Mouse (Mus musculus) small intestine, adult 2 months (tissue): ENCODE data around the gene Ttc24. TPM values are rescaled to one million over a fixed set of nuclear protein-coding genes. Genes with fewer than 3 reads are reported as not detected.

ENCODE experiments used
- H3K27ac ChIP-seq: fragments of 200-500 bp; 2 replicates; pipeline ENCODE4 v1.5.1; 2012; ENCODE audit warnings: low read depth, low read length, control low read depth, inconsistent platforms; ENCODE audit not compliant: insufficient read depth
- H3K27me3 ChIP-seq: fragments of 200-500 bp; 2 replicates; pipeline ENCODE4 v1.6.1; 2012; ENCODE audit warnings: mild to moderate bottlenecking, moderate library complexity, low read length, inconsistent platforms; ENCODE audit not compliant: control insufficient read depth, insufficient read depth
- H3K36me3 ChIP-seq: fragments of 200-500 bp; 2 replicates; pipeline ENCODE4 v1.6.1; 2012; ENCODE audit warnings: mild to moderate bottlenecking, low read length, control low read depth, inconsistent platforms; ENCODE audit not compliant: control insufficient read depth, insufficient read depth
- H3K4me1 ChIP-seq: fragments of 200-500 bp; 2 replicates; pipeline ENCODE4 v1.6.1; 2012; ENCODE audit warnings: low read length, inconsistent platforms, mixed read lengths; ENCODE audit not compliant: control insufficient read depth, insufficient read depth, insufficient read length
- H3K4me3 ChIP-seq: fragments of 200-500 bp; 2 replicates; pipeline ENCODE4 v1.5.1; 2012; ENCODE audit warnings: low read depth, mild to moderate bottlenecking, control low read depth, inconsistent platforms, low read length, moderate library complexity
- CTCF ChIP-seq: fragments of 200-500 bp; IDR thresholded peaks from 2 replicates; pipeline ENCODE4 v1.5.1; 2012; ENCODE audit warnings: low read depth, mild to moderate bottlenecking, control low read depth, inconsistent platforms, low read length, moderate library complexity, mixed read lengths; ENCODE audit not compliant: insufficient replicate concordance, insufficient read length; ENCODE audit errors: extremely low read depth
- POLR2A ChIP-seq: fragments of 200-500 bp; IDR thresholded peaks from 2 replicates; pipeline ENCODE4 v1.6.1; 2012; ENCODE audit warnings: low read depth, mild to moderate bottlenecking, control low read depth, inconsistent platforms, low read length, moderate library complexity
- WGBS: fragments of 180-500 bp; shearing (Covaris S2); methylation state at CpG from one replicate; pipeline ENCODE4 v1.1.7; 2018; 5-methylcytosine and 5-hydroxymethylcytosine counted together
- polyA plus RNA-seq: library from polyadenylated mRNA; depleted of rRNA; stranded (reverse); fragments of >200 nt; gene quantifications from 2 replicates; pipeline ENCODE4 v1.2.3, GENCODE M21; 2012

Ttc24 gene
- polyA plus RNA-seq, 1 experiment, result not detected

DNA sequence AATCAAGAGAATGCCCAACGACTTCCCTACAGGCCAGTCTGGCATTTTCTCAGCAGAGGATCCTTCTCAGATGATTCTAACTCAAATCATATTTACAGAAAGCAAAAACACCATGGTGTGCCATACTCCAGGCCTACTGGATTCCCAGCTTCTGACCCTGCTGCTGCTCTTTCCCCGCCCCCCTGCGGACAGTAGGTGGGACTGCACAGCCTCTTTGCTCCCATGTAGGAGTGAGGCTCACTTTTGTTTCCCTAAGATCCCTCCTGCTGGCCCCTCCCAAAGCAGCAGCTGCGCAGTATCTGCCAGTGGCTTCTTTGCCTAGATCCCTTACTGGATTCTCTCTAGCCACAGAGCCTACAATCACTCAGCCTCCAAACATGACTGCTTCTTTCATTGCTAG, 28.0 kb upstream of the Ttc24 start:
- H3K4me3 ChIP-seq, result no peak overlapping the region
- H3K27me3 ChIP-seq, result no peaks in the 10 kb centered on the region
- TF ChIP-seq POLR2A (no peak), CTCF (no peak)
- WGBS, result 96% methylated on average over 4 of the region's 4 CpGs
- no peaks in the 10 kb centered on the region for H3K4me1 ChIP-seq
- peaks cover 15% of the 10 kb centered on the region for H3K36me3 ChIP-seq
- H3K27ac ChIP-seq, result no peak overlapping the region

DNA sequence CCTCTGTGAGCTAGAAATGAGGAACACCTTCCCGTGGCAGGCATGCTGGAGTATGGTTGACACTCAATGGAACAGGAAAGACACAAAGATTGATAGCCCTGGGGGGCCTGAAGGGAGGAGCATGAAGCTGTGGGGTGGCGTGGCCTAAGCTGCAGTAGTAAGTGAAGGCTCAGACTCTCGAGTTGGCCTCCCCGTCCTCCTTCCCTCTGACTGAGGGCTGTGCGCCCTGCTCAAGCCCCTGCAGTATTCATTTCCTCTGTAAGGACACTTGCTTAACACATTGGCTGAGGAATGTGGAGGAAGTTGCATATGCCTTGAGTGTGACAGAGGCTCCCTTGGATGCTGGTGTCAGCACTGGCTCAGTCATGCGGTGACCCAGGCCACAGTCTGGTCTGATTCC, 24.5 kb upstream of the Ttc24 start:
- Histone ChIP-seq H3K27me3 (no peaks in the 10 kb centered on the region), H3K4me1 (no peaks in the 10 kb centered on the region), H3K4me3 (no peak overlapping the region), H3K27ac (peak overlapping the region; percentile 12), H3K36me3 (peaks cover 15% of the 10 kb centered on the region)
- WGBS, result 73% methylated on average over 6 of the region's 6 CpGs
- TF ChIP-seq CTCF (no peak), POLR2A (no peak)

DNA sequence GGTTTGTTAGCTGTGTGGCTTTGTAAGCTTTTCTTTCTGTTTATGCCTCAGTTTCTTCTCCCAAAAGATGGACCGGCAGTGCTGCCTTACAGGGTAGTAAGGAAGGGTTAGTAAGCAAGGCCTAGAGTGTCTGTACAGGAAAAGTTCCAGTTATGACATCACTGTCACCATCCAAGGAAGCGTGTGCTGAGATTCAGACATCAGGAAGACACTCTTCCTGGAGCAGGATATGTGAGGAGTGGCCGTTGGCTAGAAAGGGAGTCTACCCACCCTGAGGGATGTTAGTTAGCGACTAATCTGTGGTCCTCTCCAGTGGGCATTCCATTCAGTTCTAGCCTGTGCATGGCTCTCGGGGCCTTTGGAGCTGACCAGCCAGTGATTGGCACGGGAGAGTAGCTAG, 24.1 kb upstream of the Ttc24 start:
- Histone ChIP-seq H3K4me1 (no peaks in the 10 kb centered on the region), H3K27ac (peak overlapping the region; percentile 12; the same call in 1 of the 2 replicates), H3K36me3 (peaks cover 15% of the 10 kb centered on the region), H3K4me3 (no peak overlapping the region), H3K27me3 (no peaks in the 10 kb centered on the region)
- TF ChIP-seq CTCF, result no peak
- no peak for TF ChIP-seq POLR2A
- 92% methylated on average over 6 of the region's 6 CpGs for WGBS

DNA sequence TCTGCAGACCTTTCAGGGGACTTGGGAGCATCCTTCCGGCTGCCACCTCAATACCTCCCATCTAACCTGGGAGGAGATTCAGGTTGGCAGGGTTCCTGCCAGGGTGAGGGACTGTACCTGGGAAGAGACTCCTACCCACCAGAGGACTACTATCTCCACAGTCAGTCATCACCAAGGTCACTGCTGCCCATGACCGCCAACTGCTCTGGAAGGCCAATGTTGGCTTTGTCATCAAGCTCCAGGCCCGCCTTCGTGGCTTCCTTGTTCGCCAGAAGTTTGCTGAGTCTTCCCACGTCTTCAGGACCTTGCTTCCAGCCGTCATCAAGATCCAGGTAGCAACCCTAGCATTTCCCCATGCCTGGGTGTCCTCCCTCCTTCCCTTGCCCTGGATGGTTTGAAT, 23.6 kb upstream of the Ttc24 start:
- 93% methylated on average over 7 of the region's 7 CpGs for WGBS
- TF ChIP-seq POLR2A, result no peak
- TF ChIP-seq CTCF, result no peak
- no peaks in the 10 kb centered on the region for H3K4me1 ChIP-seq
- H3K27me3 ChIP-seq, result no peaks in the 10 kb centered on the region
- no peak overlapping the region for H3K4me3 ChIP-seq
- H3K27ac ChIP-seq, result no peak overlapping the region
- peaks cover 15% of the 10 kb centered on the region for H3K36me3 ChIP-seq

DNA sequence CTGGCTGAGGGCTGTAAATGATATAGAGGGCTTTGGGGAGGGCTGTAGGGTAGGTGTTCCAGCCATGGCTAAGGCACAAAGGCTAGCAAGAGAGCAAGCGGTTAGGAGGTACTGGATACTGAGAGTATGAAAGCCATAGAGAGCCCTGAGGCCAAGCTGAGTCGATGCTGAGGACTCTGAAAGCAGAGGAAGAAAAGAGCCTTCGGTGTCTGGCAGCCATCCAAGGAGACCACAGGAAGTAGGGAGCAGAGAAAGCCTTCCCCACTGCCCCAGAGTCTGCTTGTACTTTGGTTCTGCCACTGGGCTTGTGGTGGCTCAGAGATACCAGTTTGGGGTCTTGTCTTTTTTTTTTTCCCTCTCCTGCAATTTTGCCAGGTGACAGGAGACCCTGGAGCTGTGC, 22.1 kb upstream of the Ttc24 start:
- Histone ChIP-seq H3K27me3 (no peaks in the 10 kb centered on the region), H3K36me3 (peaks cover 16% of the 10 kb centered on the region), H3K4me3 (no peak overlapping the region), H3K27ac (no peak overlapping the region), H3K4me1 (no peaks in the 10 kb centered on the region)
- no peak for TF ChIP-seq POLR2A
- TF ChIP-seq CTCF, result no peak
- WGBS, result 66% methylated on average over 3 of the region's 3 CpGs

DNA sequence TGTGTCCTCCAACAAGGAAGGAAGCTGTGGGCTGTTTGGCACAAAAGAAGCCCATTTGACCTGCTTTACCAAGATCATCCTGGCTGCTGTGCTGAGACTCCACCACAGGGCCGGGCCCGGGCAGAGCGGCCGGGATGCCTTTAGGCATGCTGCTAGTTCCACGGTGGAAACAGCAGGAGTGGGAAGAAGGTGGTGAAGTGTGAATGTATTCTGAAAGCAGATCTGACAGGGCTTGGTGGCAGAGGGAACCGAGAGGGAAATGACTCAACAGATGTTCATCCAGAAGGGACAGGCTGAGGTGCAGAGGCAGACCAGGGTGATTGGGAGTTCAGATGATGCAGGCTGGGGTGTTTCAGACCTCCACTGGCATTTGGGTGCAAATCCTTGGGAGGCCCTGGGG, 19.6 kb upstream of the Ttc24 start:
- Histone ChIP-seq H3K4me1 (no peaks in the 10 kb centered on the region), H3K27ac (no peak overlapping the region), H3K36me3 (peaks cover 11% of the 10 kb centered on the region), H3K4me3 (no peak overlapping the region), H3K27me3 (no peaks in the 10 kb centered on the region)
- 81% methylated on average over 6 of the region's 6 CpGs for WGBS
- TF ChIP-seq POLR2A (no peak), CTCF (no peak)

DNA sequence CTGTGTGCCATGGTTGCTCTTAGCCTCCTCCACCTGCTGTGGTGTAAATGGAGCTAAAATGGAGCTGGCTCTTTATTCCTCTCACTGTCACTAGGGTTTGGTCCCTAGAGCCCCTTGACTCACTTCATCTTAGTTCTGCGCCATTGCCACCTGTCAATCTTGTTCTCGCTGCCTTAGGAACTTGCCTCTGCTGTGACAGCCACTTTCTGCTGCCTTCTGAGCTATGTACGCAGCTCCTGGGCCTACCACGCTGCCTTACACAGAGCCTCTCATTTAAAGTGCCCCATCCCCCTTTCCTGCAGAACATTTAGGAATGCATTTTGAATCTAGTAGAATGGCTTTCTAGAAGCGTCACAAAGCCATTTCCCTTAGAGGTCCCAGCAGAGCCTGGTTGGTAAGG, 16.0 kb upstream of the Ttc24 start:
- peaks cover 11% of the 10 kb centered on the region for H3K36me3 ChIP-seq
- no peak overlapping the region for H3K4me3 ChIP-seq
- TF ChIP-seq CTCF (no peak), POLR2A (no peak)
- WGBS, result 98% methylated on average over 5 of the region's 5 CpGs
- no peak overlapping the region for H3K27ac ChIP-seq
- H3K4me1 ChIP-seq, result no peaks in the 10 kb centered on the region
- no peaks in the 10 kb centered on the region for H3K27me3 ChIP-seq

DNA sequence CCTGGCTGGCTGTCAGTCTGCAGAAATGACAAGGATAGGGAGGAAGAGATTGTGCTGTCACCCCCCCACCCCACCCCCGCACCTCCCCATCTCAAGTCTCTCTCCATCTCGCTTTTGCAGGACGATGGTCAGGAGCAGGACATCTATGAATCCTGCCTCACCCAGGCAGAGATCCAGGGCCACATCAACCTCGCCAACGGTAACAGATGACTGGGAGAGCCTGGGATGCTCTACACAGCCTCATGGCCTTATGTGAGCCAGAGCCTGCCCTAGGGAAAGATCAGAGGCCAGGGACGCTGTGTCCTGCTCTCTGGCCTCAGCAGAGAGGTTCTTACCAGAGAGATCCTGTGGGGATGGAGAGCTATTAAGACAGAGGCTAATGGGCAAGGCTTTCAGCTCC, 12.5 kb upstream of the Ttc24 start:
- Histone ChIP-seq H3K27ac (no peak overlapping the region), H3K4me3 (no peak overlapping the region), H3K27me3 (no peaks in the 10 kb centered on the region), H3K36me3 (peaks cover 11% of the 10 kb centered on the region), H3K4me1 (no peaks in the 10 kb centered on the region)
- TF ChIP-seq POLR2A (no peak), CTCF (no peak)
- WGBS, result 97% methylated on average over 6 of the region's 6 CpGs
